Mouse (Mus musculus) testis, adult 2 months (tissue): Measurements from ENCODE around the gene Atl2. TPM values are rescaled to one million over a fixed set of nuclear protein-coding genes. Genes with fewer than 3 reads are reported as not detected.

Experiments
- H3K27ac ChIP-seq: fragments of 200-500 bp; 2 replicates; pipeline ENCODE4 v1.5.1; 2012; ENCODE audit warnings: low read depth, low read length; ENCODE audit not compliant: control insufficient read depth, insufficient read depth
- H3K27me3 ChIP-seq: fragments of 200-500 bp; 2 replicates; pipeline ENCODE4 v1.6.1; 2012; ENCODE audit warnings: mild to moderate bottlenecking, low read length, moderate library complexity; ENCODE audit not compliant: control insufficient read depth, insufficient read depth
- H3K36me3 ChIP-seq: fragments of 200-500 bp; 2 replicates; pipeline ENCODE4 v1.6.1; 2012; ENCODE audit warnings: mild to moderate bottlenecking, low read length; ENCODE audit not compliant: control insufficient read depth, insufficient read depth
- H3K4me1 ChIP-seq: fragments of 200-500 bp; 2 replicates; pipeline ENCODE4 v1.6.1; 2012; ENCODE audit warnings: low read length; ENCODE audit not compliant: control insufficient read depth, insufficient read depth
- H3K4me3 ChIP-seq: fragments of 200-500 bp; 2 replicates; pipeline ENCODE4 v1.5.1; 2012; ENCODE audit warnings: low read depth, mild to moderate bottlenecking, low read length, moderate library complexity, mixed read lengths; ENCODE audit not compliant: control insufficient read depth
- CTCF ChIP-seq: fragments of 200-500 bp; IDR thresholded peaks from 2 replicates; pipeline ENCODE4 v1.5.1; 2012; ENCODE audit warnings: low read depth, mild to moderate bottlenecking, inconsistent platforms, low read length, moderate library complexity; ENCODE audit not compliant: control insufficient read depth, insufficient read depth, insufficient replicate concordance
- POLR2A ChIP-seq: fragments of 200-500 bp; IDR thresholded peaks from 2 replicates; pipeline ENCODE4 v1.6.1; 2012; ENCODE audit warnings: low read depth, mild to moderate bottlenecking, inconsistent platforms, low read length, moderate library complexity; ENCODE audit not compliant: control insufficient read depth
- polyA plus RNA-seq: library from polyadenylated mRNA; depleted of rRNA; stranded (reverse); fragments of >200 nt; gene quantifications from 2 replicates; pipeline ENCODE4 v1.2.3, GENCODE M21; 2012

Gene Atl2
- polyA plus RNA-seq, 1 experiment, result 19.9 TPM

- TF ChIP-seq POLR2A (no peak), CTCF (no peak)
- Histone ChIP-seq H3K4me3 (no peak overlapping the region), H3K4me1 (peaks cover 6% of the 10 kb centered on the region; the same call in 1 of the 2 replicates), H3K36me3 (no peaks in the 10 kb centered on the region), H3K27me3 (no peaks in the 10 kb centered on the region), H3K27ac (no peak overlapping the region)
Measured at GRCm38 (mm10) chr17:79898156-79898746, 2.3 kb upstream of the Atl2 start.

- Histone ChIP-seq H3K36me3 (no peaks in the 10 kb centered on the region), H3K4me3 (no peak overlapping the region), H3K27ac (no peak overlapping the region), H3K4me1 (peaks cover 6% of the 10 kb centered on the region; the same call in 1 of the 2 replicates), H3K27me3 (no peaks in the 10 kb centered on the region)
- no peak for TF ChIP-seq CTCF
- no peak for TF ChIP-seq POLR2A
Measured at GRCm38 (mm10) chr17:79897666-79898065, 1.7 kb upstream of the Atl2 start.

- H3K36me3 ChIP-seq, result no peaks in the 10 kb centered on the region
- H3K4me3 ChIP-seq, result peak overlapping the region; percentile 99
- H3K4me1 ChIP-seq, result peaks cover 7% of the 10 kb centered on the region
- no peak for TF ChIP-seq POLR2A
- TF ChIP-seq CTCF, result no peak; the same call in 1 of the 2 replicates
- H3K27ac ChIP-seq, result peak overlapping the region; percentile 97
- no peaks in the 10 kb centered on the region for H3K27me3 ChIP-seq
Measured at GRCm38 (mm10) chr17:79894971-79895882, 696 bp downstream of the Atl2 start.

GRCm38 (mm10) chr17:79894054-79894453 is 1.9 kb downstream of the Atl2 start:
- Histone ChIP-seq H3K27me3 (no peaks in the 10 kb centered on the region), H3K27ac (no peak overlapping the region), H3K4me3 (peak overlapping the region; percentile 33; the same call in 1 of the 2 replicates), H3K4me1 (peaks cover 7% of the 10 kb centered on the region), H3K36me3 (no peaks in the 10 kb centered on the region)
- TF ChIP-seq CTCF (no peak), POLR2A (no peak)

- H3K27me3 ChIP-seq, result no peaks in the 10 kb centered on the region
- TF ChIP-seq POLR2A (no peak), CTCF (no peak)
- H3K27ac ChIP-seq, result no peak overlapping the region
- H3K4me3 ChIP-seq, result no peak overlapping the region
- no peaks in the 10 kb centered on the region for H3K36me3 ChIP-seq
- H3K4me1 ChIP-seq, result peaks cover 7% of the 10 kb centered on the region
Measured at GRCm38 (mm10) chr17:79891944-79892343, 4.0 kb downstream of the Atl2 start.

GRCm38 (mm10) chr17:79887926-79888325 is 8.0 kb downstream of the Atl2 start:
- Histone ChIP-seq H3K4me3 (no peak overlapping the region), H3K4me1 (peaks cover 2% of the 10 kb centered on the region), H3K27ac (no peak overlapping the region), H3K36me3 (no peaks in the 10 kb centered on the region), H3K27me3 (no peaks in the 10 kb centered on the region)
- no peak for TF ChIP-seq POLR2A
- no peak for TF ChIP-seq CTCF

- Histone ChIP-seq H3K27me3 (no peaks in the 10 kb centered on the region), H3K4me3 (no peak overlapping the region), H3K36me3 (no peaks in the 10 kb centered on the region), H3K4me1 (no peaks in the 10 kb centered on the region), H3K27ac (no peak overlapping the region)
- TF ChIP-seq POLR2A, result no peak
- no peak for TF ChIP-seq CTCF
Measured at GRCm38 (mm10) chr17:79883198-79883597, 12.7 kb downstream of the Atl2 start.

- Histone ChIP-seq H3K36me3 (peaks cover 3% of the 10 kb centered on the region), H3K4me3 (no peak overlapping the region), H3K27ac (no peak overlapping the region), H3K4me1 (no peaks in the 10 kb centered on the region), H3K27me3 (no peaks in the 10 kb centered on the region)
- TF ChIP-seq POLR2A (no peak), CTCF (no peak)
Measured at GRCm38 (mm10) chr17:79865027-79865426, 30.9 kb downstream of the Atl2 start.
